Mouse (Mus musculus) gastrocnemius, adult 18-20 months (tissue): ENCODE measurements around the gene Nrros. TPM values are rescaled to one million over a fixed set of nuclear protein-coding genes. Genes with fewer than 3 reads are reported as not detected.

Source experiments
- DNase-seq: peaks from one replicate; pipeline ENCODE4 v3.0.0; 2021; ENCODE audit warnings: low spot score
- total RNA-seq, 2 experiments: library from RNA; stranded (reverse); gene quantifications; 2 replicates each; pipeline ENCODE4 v1.2.3; 2021

Gene Nrros
- total RNA-seq, 2 experiments from 2014 or later = 1.3 to 2.1 TPM

DNA sequence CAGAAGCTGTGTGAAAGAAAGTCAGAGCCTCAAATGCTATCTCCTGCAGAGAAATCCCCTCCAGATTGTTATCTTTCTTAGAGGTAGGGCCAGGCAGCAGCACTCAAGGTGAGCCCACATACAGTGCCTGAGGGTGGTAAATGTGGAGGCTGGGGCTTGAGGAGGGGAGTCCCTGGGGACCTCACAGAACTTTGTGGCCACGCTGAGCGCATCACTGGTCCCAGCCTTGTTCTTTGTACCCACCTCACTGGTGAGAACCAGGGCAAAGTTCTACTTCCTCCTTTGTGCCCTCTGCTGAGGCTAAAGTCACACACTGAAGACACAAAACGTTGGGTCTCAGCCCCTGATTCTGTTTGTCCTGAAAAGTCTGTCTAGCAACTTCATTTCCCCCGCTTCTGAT is 2.0 kb downstream of the Nrros start:
- no peak for DNase-seq

DNA sequence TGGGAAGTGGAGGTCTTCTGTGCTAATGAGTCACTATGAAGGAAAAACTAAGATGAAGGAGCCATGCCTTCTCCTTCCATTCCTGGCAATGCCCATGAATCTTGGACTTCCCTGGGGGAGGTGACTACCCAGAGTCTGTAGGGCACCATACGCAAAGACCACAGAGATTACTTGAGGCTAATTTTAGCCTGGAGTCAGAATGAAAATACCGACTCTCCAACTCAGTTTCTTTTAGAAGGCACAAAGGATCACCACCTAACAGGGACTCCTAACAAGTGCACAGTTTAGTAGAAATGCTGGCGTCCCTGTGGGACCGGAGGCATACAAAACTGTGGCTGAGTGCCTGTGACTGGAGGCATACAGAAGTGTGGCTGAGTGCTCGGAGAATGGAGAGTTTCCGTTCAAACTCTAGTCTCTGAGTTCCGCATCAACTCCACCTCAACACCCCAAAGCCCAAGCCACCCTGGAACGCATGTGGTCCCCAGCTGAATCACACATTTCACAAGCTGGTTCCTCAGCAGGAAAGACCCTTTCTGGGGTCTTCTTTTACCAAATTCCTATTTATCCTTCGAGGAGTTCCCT is 4.6 kb downstream of the Nrros start:
- DNase-seq = no peak

DNA sequence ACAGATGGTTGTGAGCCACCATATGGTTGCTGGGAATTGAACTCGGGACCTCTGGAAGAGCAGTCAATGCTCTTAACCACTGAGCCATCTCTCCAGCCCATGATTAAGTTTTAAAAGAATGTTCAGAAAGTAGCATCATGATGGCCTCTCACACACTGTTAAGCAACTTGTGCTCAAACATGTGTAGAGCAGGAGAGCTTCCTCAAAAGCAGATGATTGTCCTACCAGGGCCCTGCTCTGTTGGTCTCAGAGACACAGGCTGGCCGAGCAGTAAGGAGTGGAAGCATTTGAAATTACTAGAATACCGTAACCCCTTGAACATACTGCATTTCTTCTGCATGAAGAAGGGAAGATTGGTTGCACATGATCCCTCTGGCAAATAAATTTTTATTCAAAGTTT is 6.4 kb downstream of the Nrros start:
- DNase-seq = no peak

DNA sequence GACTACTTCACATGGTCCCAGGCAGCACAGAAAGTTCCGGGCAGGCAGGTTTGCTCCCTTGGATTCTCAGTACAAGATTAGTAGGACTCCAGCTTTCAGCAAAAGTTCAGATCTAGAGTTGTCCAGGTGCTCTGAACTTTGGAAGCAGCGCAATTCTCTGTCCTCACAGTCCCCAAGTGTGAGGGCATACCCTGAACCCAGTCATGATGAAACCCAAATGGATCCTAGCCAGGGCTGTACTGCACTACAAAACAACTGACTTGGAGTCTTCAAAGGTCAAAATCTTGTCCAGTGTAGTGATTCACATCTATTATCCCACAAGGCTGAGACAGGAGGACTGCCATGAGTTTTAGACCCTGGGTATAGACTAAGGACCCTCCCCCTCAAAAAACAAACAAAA is 8.0 kb downstream of the Nrros start:
- no peak for DNase-seq

DNA sequence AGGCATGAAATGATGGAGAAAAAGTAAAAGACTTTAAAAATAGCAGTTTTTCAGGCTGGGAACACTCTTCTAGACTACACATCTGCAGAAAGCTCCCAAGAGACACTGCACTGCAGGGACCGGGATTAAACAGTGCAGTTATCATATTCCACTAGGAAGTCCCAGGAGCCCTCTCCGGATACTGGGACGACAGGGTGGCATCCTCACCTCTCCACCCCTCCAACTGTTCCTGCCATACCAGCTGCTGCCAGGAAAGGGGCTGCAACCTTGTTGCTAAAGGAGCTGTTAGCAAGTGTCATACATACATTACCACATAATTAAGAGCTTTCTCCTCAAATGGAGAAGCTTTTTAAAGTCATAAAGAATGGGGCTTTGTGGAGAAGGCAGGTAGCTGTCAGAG is 8.7 kb downstream of the Nrros start:
- no peak for DNase-seq

DNA sequence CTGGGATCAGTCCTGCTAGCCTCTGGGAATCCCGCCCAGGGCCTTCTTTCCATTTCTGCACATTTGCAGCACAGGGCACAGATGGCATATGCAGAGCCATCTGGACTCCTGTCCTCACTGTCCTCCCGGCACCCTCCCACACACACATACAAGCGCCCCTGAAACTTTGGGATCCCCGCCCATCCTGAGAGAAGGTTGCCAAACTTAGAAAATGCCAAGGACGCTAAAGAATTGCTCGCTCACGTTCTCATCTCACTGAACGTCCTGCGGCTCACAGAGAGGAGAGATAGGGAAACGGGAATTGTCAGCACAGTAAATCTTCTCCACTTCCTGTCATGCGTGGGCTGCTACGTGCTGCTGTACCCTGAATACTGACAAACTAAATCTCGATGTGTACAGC is 11.0 kb downstream of the Nrros start:
- no peak for DNase-seq

DNA sequence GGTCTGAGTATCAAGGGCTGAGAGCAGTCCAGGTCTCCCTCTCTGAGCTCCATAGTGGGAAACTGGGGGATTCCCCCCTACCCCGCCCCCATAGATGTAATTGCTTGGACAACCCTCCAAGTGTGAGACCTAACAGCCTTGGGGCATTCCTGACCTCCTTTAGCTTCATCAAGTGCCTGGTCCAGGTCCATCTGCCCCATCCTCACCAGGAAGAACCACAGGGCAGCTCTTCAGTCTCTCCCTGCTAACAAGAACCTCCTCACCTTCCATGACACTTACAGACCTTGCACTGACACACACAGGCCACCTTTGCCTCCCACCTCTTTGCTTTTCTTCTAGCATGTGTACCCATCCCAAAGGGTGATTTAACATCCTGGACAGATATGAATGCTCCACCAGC is 11.4 kb downstream of the Nrros start:
- no peak for DNase-seq

DNA sequence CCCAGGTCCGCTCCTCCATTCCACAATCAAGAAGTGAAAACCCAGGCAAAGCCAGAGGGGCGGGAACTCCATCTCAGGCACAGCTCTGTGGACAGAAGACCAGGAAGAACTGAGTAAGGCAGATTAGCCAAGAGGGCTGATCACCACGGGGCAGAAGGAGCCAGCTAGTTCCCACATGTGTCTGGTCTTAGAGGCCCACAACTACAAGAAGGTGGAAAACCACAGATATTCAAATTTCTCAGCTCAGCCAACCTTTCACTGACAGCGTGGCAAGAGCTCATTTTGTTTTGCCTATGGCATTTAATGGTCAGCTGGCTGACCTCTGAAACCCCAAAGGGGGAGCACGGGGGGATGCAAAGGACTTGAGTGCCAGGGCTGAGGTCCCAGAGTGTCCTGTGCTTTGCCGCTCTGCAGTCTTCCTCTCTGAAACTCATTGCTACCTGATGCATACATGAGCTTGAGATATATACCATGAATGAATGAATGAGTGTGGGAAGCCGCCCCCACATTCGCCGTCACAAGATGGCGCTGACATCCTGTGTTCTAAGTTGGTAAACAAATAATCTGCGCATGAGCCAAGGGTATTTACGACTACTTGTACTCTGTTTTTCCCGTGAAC is 17.7 kb downstream of the Nrros start:
- DNase-seq = no peak

DNA sequence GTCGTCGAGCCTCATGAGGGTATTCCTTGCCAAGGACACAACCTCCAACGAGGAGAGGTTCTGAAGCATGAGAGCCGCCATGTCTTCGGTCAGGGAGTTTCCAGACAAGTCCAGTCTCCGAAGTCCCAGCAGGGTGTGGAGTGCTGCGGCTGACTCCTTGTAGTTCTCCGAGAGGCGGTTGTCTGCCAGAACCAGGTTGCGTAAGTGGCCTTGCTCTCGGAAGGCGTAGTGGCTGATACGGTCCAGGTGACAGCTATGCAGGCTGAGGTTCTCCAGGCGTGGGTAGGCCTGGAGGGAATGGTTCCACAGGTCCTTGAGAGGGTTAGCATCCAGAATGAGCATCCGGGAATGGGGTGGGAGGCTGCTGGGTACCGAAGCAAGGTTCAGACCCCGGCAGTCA is 20.8 kb downstream of the Nrros start:
- DNase-seq = no peak

DNA sequence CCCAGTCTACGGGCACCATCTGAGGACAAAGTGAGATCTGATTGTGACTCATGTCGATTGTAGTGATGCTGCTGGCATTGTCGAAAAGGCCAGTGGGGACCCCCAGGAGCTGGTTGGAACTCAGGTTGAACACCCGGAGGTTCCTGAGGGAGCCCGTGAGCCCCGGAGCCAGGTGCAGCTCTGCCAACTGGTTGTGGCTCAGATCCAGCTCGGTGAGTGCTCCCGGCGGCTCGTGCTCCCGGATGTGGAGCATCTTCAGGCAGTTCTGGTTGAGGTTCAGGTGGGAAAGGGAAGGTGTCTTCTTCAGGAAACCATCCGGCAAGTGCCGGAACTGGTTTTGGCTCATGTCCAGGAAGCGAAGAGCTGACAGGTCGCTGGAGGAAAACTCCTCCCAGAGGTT is 21.6 kb downstream of the Nrros start:
- no peak for DNase-seq

DNA sequence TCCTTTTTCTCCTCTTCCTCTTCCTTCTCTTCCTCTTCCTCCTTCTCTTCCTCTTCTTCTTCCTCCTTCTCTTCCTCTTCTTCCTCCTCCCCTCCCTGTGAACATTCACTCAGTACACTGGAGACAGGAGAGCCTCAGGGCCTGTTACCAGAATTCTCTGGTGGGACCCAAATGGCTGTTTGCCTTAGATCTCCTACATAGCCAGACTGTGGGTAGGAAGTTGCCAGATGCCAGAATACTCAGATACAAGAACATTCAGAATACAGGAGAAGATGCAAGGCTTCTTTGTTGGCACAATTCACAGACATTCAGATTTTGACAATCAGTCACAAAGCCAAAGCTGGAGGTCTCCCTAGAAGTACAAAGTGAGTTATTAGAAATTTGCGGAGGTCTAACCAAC is 26.4 kb downstream of the Nrros start:
- DNase-seq = no peak

DNA sequence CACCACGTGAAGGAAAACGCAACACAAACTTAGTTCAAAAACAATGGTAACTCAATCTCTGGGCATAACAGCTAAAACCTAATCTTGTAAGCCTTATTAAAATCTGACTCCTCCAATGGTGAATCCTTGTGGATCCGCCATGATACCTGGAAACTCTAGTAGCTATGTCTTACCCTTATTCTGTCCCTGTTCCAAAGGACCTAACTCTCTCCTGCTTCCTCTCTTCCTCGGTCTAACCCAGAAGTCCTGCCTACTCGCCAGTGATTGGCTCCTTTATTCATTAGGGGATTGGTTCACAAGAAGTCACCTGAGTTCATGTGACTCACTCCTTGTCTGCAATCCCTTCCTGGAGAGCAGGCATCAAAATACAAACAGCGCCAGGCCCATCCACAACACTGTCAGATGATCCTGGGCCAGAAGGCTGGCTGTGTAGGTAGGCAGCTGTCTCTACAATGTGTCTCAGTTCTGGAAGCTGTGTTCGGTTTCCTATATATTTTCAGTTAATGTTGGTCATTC is 29.5 kb downstream of the Nrros start:
- DNase-seq = no peak

DNA sequence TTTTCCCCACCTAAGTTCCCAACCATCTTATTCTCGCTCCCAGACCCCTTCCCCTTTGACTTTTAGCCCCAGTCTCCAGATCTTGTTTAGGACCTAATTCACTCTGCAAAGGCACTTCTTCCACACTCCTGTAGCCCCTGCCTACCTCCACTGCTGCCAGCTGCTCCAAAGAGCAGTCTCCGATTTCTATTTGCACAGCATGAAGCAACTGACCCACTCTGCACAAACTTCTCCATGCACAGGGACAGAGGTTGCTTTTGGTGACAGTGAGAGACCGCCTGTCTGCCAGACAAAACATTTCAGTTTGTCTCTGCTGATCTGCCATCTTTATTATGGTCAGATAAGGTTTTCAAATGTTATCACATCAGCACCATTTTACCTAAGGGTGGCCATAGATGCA is 32.2 kb downstream of the Nrros start:
- DNase-seq = no peak

DNA sequence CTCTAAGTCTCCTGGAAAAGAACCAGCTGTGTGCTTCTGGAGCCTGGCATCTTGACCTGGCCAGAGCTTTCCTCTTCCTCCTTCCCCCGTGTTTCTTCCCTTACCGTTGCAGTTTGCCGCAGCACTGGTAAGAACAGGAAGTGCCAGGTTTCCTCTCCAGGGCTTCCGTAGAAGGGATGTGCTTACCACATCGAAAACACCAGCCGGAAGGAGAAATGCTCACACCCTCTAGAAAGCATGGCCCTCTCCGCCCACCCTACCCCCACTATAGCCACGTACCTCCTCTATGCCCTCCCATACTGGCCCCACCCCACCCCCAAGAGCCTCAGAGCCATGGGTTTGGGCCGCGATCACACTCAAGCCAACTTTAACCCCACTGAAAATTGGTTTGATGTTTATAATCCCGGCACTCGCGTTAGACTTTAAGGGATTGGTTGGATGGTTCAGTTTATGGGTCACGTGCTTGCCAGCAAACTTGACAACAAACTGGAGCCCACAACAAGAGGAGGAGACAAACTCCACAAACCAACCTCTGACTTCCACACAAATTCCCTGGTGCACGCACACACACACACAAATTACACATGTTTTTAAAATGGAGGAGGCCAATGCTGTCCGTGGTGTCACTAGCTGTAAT is 35.1 kb downstream of the Nrros start:
- DNase-seq = no peak

DNA sequence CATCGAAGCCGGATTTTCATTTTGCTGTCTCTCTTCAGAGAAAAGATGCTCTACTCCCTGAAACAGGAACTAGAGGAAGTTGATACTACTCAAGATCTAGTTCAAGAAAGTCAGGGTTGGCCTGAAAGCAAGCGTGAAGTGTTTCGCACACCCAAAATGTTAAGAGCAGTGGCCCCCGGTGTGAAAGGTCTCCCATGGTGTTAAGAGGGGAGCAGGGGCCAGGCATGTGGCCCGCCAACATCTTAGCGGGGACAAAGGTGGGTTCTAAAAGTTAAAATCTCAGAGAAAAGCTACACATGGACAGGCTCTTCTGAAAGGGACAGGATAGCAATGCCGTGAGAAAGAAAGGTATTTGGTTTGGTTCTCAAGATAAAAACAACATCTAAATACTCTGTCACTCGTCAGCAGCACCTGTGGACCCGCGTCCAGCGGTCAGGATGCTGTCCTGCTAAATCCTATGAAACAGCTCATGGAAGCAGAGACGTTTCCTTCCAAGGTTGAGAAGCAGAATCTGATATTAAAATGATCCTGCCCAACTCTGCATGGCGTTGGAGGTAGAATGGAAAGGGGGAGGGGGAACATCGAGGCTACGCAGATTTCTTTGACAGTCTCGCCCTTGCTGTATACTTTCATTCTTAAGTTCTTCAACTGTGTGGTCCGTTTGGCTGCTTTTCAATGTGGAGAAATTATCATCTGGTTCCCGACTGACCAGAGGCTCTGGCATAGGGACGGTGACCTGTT is 35.8 kb downstream of the Nrros start:
- no peak for DNase-seq

DNA sequence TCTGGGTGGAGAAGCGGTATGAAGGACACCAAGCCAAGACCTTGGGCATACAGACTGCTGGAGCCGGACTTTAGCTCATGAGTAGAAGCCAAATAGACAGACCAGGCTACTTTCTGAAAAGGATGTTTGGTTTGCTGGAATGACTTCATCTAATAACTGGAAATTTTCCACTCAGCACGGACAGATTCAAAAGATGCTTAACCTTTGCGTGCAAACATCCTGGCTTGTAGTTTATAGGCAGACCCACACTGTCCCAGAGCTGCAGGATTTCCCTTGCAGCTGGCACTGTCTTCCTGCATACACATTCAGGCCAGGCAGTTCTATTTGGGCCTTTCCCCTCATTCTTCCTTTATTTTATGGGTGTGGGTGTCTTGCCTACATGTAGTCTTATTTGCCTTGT is 38.3 kb downstream of the Nrros start:
- no peak for DNase-seq

DNA sequence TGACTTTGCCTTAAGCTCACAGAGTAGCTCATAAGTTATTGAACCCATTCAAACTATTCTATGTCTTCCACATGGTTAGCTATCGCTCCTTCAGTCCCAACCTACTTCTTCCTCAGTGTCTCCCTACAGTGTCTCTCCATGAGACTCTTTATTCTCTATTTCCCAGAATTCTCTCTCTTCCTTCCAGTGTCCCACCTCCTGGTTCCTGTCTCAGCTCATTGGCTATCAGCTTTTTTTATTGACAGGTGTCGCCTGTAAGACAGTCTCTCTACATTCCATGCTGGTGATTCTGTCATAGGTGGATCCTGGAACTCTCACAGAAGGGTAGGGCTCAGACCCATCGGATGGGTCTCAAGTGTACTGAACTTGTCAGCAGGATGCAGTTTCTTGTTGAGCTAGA is 40.0 kb downstream of the Nrros start:
- no peak for DNase-seq

DNA sequence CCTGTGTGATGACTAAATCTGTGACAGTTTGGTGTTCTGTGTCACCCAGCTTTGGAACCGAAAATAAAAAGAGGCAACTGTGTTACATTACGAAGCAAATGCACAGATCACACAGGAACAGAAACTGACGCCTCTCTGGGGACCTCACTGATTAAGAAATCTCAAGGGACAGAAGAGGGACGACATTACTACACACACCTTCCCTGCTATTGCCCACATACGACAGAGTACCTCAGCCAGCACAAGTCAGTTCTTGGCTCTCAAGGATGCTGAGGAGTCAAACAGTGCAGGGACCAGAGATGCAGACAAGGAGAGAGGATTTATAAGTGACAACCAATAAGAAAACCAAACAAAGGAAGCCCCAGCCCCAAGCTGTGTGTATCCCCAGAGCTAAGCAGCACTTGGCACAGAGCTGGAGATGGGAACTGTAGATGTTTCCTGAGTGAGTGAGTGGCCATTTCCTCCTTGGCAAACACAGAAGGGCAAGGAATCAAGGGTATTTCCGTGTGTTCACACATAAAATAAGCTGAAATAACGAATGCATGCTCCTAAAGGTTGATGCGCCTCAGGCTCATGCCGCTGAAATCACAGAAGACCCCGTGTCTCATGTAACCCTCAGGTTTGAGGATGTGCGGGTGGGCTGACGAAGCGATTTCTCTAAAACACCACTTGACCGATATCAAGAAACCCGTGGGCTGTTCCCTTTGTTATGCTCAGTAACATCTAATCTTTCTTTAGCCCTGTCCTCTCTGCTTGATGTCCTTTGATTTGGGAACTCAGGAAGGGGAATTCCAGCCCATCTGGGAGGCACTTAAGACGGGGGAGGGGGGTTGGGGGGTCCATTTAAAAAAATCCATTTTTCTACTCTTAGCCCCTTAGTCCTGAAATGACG is 40.7 kb downstream of the Nrros start:
- no peak for DNase-seq

DNA sequence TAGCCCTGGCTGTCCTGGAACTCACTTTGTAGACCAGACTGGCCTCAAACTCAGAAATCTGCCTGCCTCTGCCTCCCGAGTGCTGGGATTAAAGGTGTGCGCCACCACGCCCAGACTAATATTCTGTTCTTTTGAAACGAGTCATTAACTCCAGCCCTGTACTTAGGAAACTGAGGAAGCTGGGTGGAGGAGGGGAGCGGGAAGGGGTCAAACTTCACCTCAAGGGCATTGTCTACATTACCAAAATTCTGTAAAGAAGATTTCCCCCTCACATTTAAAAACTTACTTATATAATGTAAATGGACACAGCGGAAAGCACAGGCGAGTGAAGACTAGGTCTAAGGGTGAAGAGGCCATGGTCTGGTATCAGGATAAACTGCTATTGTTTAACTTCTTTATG is 41.4 kb downstream of the Nrros start:
- no peak for DNase-seq

DNA sequence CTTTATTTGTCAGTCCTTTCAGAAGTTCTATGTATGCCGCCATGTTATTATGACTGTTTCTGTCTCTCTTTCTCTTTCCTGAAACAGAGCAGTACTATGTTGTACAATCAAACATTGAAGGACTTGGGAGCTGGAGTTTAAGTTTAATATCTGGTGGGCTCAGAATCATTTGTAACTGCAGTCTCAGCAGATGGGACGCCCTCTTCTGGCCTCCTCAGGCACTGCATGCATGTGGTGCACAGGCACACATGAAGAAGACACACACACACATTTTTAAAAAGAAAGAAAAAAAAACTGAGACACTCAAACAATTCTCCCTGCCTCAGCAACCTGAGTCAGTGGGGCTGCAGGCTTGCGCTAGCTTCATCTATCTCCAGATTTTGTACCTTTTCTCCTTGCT is 44.9 kb downstream of the Nrros start:
- DNase-seq = no peak

DNA sequence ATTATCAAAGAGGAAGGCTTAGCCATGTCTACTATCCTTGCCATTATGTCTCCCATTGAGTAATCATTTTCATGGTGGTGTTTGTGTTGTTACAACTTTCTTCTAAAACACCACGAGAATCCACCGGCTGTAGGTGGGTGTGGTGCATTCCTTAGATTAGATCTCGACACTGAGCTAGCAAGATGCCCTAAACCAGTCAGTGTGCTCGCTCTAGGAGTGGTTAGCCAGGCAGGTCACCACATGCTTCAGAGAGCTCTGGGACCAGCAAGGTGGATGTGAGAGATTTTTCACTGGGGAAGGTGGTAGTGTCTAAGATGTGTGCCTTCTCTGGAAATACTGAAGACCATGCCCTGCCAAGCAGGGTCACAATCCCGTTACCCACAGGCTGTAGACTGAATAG is 49.2 kb downstream of the Nrros start:
- no peak for DNase-seq

DNA sequence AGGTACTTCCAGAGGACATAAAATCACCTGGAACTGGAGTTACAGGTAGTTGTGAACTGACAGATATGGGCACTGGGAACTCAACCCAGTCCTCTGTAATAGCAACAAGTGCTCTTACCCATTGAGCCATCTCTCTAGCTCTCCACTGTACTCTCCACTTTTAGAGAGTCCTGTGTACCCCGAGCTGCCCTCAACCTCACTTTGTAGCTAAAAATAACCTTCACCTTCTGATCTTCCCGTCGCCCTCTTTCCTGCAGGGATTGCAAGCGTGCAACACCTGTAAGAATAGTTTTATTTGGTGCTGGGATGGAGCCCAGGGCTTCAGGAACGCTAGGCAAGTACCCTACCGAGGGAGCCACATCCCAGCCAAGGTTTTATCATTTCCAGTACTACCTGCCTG is 49.6 kb downstream of the Nrros start:
- DNase-seq = no peak
